Mouse (Mus musculus) C2C12 (cell line): Measurements from ENCODE around the gene Paqr4. TPM values are rescaled to one million over a fixed set of nuclear protein-coding genes. Genes with fewer than 3 reads are reported as not detected.

Experiments
- H3K27me3 ChIP-seq: one replicate; pipeline ENCODE4 v1.6.1; 2011; ENCODE audit not compliant: control insufficient read depth, insufficient read depth, insufficient read length
- H3K36me3 ChIP-seq: one replicate; pipeline ENCODE4 v1.6.1; 2011; ENCODE audit not compliant: control insufficient read depth, insufficient read depth
- H3K4me3 ChIP-seq: one replicate; pipeline ENCODE4 v1.5.1; 2011; ENCODE audit warnings: mild to moderate bottlenecking, control low read depth; ENCODE audit not compliant: poor library complexity, insufficient read depth, severe bottlenecking
- H3K79me2 ChIP-seq: one replicate; pipeline ENCODE4 v1.6.1; 2011; ENCODE audit not compliant: control insufficient read depth, insufficient read depth
- H3K79me3 ChIP-seq: one replicate; pipeline ENCODE4 v1.6.1; 2011; ENCODE audit warnings: low read depth, control low read depth
- H3ac ChIP-seq: one replicate; pipeline ENCODE3; 2011; ENCODE audit warnings: low read depth; ENCODE audit not compliant: control insufficient read depth, insufficient read length
- CEBPB ChIP-seq: IDR thresholded peaks from one replicate; pipeline ENCODE4 v1.6.1; 2011; ENCODE audit warnings: low read depth, mild to moderate bottlenecking, control low read depth, moderate library complexity
- CTCF ChIP-seq: IDR thresholded peaks from one replicate; pipeline ENCODE4 v1.5.1; 2011; ENCODE audit not compliant: control insufficient read depth, insufficient read depth, insufficient read length
- FOSL1 ChIP-seq: IDR thresholded peaks from one replicate; pipeline ENCODE4 v1.8.0; 2011; ENCODE audit warnings: mild to moderate bottlenecking, low read length; ENCODE audit not compliant: poor library complexity, insufficient read depth, severe bottlenecking
- MAX ChIP-seq: IDR thresholded peaks from one replicate; pipeline ENCODE4 v1.6.1; 2011; ENCODE audit warnings: mild to moderate bottlenecking, control low read depth
- MYOD1 ChIP-seq: IDR thresholded peaks from one replicate; pipeline ENCODE4 v1.6.1; 2011; ENCODE audit warnings: low read depth; ENCODE audit not compliant: control insufficient read depth, insufficient read length
- MYOG ChIP-seq: IDR thresholded peaks from one replicate; pipeline ENCODE4 v1.6.1; 2011; ENCODE audit not compliant: control insufficient read depth, insufficient read length; ENCODE audit errors: extremely low read depth
- USF1 ChIP-seq: IDR thresholded peaks from one replicate; pipeline ENCODE4 v1.6.1; 2011; ENCODE audit warnings: low read depth, mild to moderate bottlenecking, control low read depth, moderate library complexity
- polyA plus RNA-seq: library from polyadenylated mRNA; unstranded; fragments of >200 nt; fragmentation: generic; extraction: Trizol; gene quantifications from one replicate; pipeline ENCODE4 v1.2.1, GENCODE M21; 2012; ENCODE audit warnings: missing spikeins

The Paqr4 gene
- polyA plus RNA-seq, 1 experiment: 12.5 TPM

DNA sequence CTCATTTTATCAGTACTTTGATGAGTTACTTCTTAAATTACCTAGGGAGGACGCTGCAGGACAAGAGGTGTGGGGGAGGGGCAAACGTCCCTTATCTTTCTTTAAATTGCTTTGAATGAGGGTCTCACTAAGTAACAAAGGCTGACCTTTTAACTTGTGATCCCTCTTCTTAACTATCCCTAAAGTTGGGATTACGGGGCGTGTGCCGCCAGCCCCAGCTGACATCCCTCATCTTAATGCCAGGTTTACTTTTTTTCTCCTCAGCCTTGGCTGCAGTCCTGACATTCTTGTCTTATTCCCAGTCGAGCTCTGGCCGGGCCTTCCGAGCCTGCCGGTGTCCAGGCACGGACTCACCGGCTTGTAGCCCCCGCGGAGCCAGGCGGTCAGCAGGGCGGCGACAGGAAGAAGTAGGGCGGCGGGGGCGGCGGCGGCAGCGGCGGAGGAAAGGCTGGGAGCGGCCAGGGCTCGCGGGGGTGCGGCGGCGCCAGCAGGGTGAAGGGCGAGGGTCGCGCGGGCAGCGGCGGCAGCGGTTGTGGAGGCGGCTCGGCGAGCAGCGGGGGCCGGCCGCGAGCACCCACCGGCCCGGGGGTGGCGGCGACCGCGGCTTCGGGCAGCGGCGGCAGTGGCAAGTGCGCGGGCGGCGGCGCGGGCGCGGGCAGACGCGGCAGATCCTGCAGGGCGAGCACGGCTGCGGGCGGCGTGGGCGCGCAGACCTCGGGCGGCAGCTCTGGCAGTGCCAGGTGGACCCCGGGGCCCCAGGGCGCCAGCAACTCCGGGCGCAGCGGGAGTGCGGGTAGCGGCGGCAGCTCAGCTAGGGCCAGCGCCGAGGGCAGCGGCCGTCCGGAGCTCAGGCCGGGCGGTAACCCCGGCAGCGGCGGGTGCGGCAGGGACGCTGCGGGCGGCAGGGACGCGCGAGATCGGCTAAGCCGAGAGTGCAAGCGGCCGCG lies 41.3 kb downstream of the Paqr4 start:
- Histone ChIP-seq H3K27me3 (no peaks in the 10 kb centered on the region), H3K36me3 (no peaks in the 10 kb centered on the region), H3K4me3 (peak overlapping the region; percentile 41), H3K79me3 (no peaks in the 10 kb centered on the region), H3ac (peak overlapping the region; percentile 48), H3K79me2 (no peaks in the 10 kb centered on the region)
- no peak for TF ChIP-seq USF1
- TF ChIP-seq CTCF: no peak
- TF ChIP-seq FOSL1: no peak
- no peak for TF ChIP-seq MYOG
- TF ChIP-seq MAX: no peak
- no peak for TF ChIP-seq MYOD1
- TF ChIP-seq CEBPB: no peak

DNA sequence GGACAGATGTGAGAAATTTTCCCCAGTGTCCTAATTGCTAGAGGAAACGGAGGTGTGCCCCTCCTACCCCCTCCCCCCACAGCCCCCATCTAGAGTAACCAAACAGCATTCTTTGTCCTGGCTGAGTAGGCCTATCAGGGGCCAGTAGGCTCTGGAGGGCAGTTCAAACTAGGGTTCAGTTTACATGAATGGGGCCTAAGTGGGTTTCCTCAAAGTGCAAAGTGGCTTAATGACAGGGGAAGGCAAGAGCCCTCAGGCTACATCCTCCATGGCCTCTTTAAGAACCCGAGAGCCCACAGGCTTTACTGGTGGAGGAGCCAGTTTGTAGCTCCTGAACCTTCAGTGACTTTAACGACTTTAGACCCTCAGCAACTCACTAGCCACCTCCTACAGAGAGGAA lies 44.9 kb downstream of the Paqr4 start:
- Histone ChIP-seq H3K4me3 (no peak overlapping the region), H3K79me2 (no peaks in the 10 kb centered on the region), H3K79me3 (no peaks in the 10 kb centered on the region), H3K27me3 (no peaks in the 10 kb centered on the region), H3K36me3 (no peaks in the 10 kb centered on the region), H3ac (no peak overlapping the region)
- TF ChIP-seq MYOD1 (no peak), MYOG (no peak), CEBPB (no peak), USF1 (no peak), FOSL1 (no peak), CTCF (no peak), MAX (no peak)

DNA sequence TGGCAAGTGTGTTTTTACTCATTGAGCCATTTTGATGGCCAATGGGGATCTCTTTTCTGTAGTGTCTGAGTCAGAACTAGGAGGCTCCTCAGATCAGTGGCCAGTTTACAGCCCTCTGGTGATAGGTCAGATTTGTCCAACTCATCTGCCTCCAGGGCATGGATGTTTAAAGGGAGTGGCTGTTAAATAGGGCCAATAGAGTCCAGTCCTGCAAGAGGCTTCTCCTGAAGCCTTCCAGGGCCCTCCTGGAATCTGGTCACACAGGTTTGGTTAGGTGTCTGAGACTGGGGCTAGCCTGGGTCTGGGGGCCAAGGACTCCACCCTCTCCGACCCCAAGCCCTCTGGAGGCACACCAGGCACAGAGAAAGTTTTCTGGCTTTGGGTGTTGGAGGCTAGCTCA lies 46.2 kb downstream of the Paqr4 start:
- Histone ChIP-seq H3K4me3 (no peak overlapping the region), H3K27me3 (no peaks in the 10 kb centered on the region), H3K79me3 (no peaks in the 10 kb centered on the region), H3K36me3 (no peaks in the 10 kb centered on the region), H3K79me2 (no peaks in the 10 kb centered on the region), H3ac (no peak overlapping the region)
- TF ChIP-seq MYOD1 (no peak), USF1 (no peak), CTCF (no peak), CEBPB (no peak), MYOG (no peak), MAX (no peak), FOSL1 (no peak)

Other genes with a start within 250 kb of the Paqr4 start
- gene Zfp213, start 176.6 kb downstream of the Paqr4 start, polyA plus RNA-seq: 13.0 TPM
- 5.2 TPM for gene Zfp13, start 141.4 kb downstream of the Paqr4 start, polyA plus RNA-seq
- gene Zscan10, start 140.0 kb downstream of the Paqr4 start, polyA plus RNA-seq: 0.09 TPM
- gene Mmp25, start 95.6 kb downstream of the Paqr4 start, polyA plus RNA-seq: 0.01 TPM
- gene Bicdl2, start 80.4 kb downstream of the Paqr4 start, polyA plus RNA-seq: 0.28 TPM
- gene Hcfc1r1, start 67.3 kb downstream of the Paqr4 start, polyA plus RNA-seq: 253 TPM
- 60.5 TPM for gene Thoc6, start 67.0 kb downstream of the Paqr4 start, polyA plus RNA-seq
- 916 TPM for gene Tnfrsf12a, start 63.4 kb downstream of the Paqr4 start, polyA plus RNA-seq
- gene Cldn6, start 61.6 kb downstream of the Paqr4 start, polyA plus RNA-seq: not detected
- gene Cldn9, start 56.8 kb downstream of the Paqr4 start, polyA plus RNA-seq: 0.54 TPM
- 0.01 TPM for gene 1520401A03Rik, start 18.1 kb downstream of the Paqr4 start, polyA plus RNA-seq
- gene Pkmyt1, start 14.5 kb downstream of the Paqr4 start, polyA plus RNA-seq: 14.8 TPM
- gene Kremen2, start 5.0 kb upstream of the Paqr4 start, polyA plus RNA-seq: 0.05 TPM
- 92.5 TPM for gene Flywch1, start 30.7 kb upstream of the Paqr4 start, polyA plus RNA-seq
- 0.27 TPM for gene Flywch2, start 45.2 kb upstream of the Paqr4 start, polyA plus RNA-seq
- gene Srrm2, start 49.7 kb upstream of the Paqr4 start, polyA plus RNA-seq: 63.8 TPM
- 852 TPM for gene Elob, start 88.3 kb upstream of the Paqr4 start, polyA plus RNA-seq
- not detected for gene Prss33, start 95.2 kb upstream of the Paqr4 start, polyA plus RNA-seq
- gene Prss32, start 103.0 kb upstream of the Paqr4 start, polyA plus RNA-seq: 0.02 TPM
- 0.02 TPM for gene Prss41, start 103.3 kb upstream of the Paqr4 start, polyA plus RNA-seq
- gene Prss21, start 127.2 kb upstream of the Paqr4 start, polyA plus RNA-seq: not detected
- gene Dcpp1, start 140.0 kb upstream of the Paqr4 start, polyA plus RNA-seq: not detected
- gene Dcpp2, start 140.0 kb upstream of the Paqr4 start, polyA plus RNA-seq: not detected
- not detected for gene Dcpp3, start 176.6 kb upstream of the Paqr4 start, polyA plus RNA-seq
- gene Sbp, start 200.8 kb upstream of the Paqr4 start, polyA plus RNA-seq: not detected
- gene Sbpl, start 214.4 kb upstream of the Paqr4 start, polyA plus RNA-seq: not detected
- gene Prss30, start 239.7 kb upstream of the Paqr4 start, polyA plus RNA-seq: 0.04 TPM